Mouse (Mus musculus) monocyte, adult 59 days (primary cell): ENCODE results near the gene Txndc8. TPM values are rescaled to one million over a fixed set of nuclear protein-coding genes. Genes with fewer than 3 reads are reported as not detected.

Experiments
- total RNA-seq, 2 experiments: library from RNA; stranded (reverse); gene quantifications; one replicate each; pipeline ENCODE4 v1.2.4; 2023

Txndc8 gene
- not detected for total RNA-seq

GRCm38 (mm10) chr4:58009024-58009423 is at the start of gene Txndc8:
Gene Txndc8 (minus strand): TSS chr4:58009124.

GRCm38 (mm10) chr4:57956029-57956960 is 52.6 kb downstream of the Txndc8 start, which contains the start of gene Txn1:
Gene Txn1 (minus strand): TSS chr4:57956411.

Other genes with a start within 250 kb of the Txndc8 start
- gene D630039A03Rik, start 92.8 kb downstream of the Txndc8 start, total RNA-seq = not detected
- gene Txn1, start 52.7 kb downstream of the Txndc8 start, total RNA-seq = 100 to 1,000 TPM; 157 to 175 TPM
- gene Svep1, start 197.7 kb upstream of the Txndc8 start, total RNA-seq = under 1 TPM; 0.05 to 0.06 TPM